Mouse (Mus musculus): Measurements from ENCODE around the gene Slc9a3r2. TPM values are rescaled to one million over a fixed set of nuclear protein-coding genes. Genes with fewer than 3 reads are reported as not detected.

The Slc9a3r2 gene
- polyA plus RNA-seq, 1 experiment = 34.3 TPM

DNA sequence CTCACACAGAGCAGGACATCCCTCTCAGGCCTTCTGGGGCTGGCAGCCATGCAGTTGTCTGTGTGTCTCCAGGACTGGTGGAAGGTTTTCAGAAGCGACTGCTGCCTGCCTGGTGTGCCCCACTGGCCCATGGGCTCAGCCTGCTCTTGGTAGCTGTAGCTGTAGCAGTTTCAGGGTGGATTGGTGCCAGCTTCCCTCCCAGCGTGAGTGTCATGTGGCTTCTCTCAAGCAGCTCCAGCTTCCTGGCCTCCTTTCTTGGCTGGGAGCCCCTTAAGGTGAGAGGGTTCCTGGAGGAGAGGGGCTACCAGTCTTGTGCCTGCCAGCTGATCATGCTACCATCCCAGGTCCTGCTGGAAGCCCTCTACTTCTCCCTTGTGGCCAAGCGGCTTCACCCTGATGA, 59.2 kb downstream of the Slc9a3r2 start:
- TF ChIP-seq POLR2A (IDR thresholded peaks at IDR 0.05; ENCODE audit: borderline replicate concordance, extremely low read depth, insufficient read depth, insufficient read length, poor library complexity, severe bottlenecking) (no peak), CTCF (IDR thresholded peaks at IDR 0.05; ENCODE audit: borderline replicate concordance, extremely low read depth, insufficient read depth, insufficient read length) (no peak)
- no peak for DNase-seq (ENCODE audit: low read depth)

Other genes starting within 250 kb of the Slc9a3r2 start
- gene Rnps1, start 235.8 kb downstream of the Slc9a3r2 start, polyA plus RNA-seq (2012; rRNA removed) = 395 and 451 TPM in 2 replicates
- 28.7 and 29.6 TPM in 2 replicates for gene Eci1, start 223.7 kb downstream of the Slc9a3r2 start, polyA plus RNA-seq (2012; rRNA removed)
- gene Dnase1l2, start 207.2 kb downstream of the Slc9a3r2 start, polyA plus RNA-seq (2012; rRNA removed) = 27.1 and 34.3 TPM in 2 replicates
- 89.5 and 99.5 TPM in 2 replicates for gene E4f1, start 180.0 kb downstream of the Slc9a3r2 start, polyA plus RNA-seq (2012; rRNA removed)
- gene Pgp, start 179.9 kb downstream of the Slc9a3r2 start, polyA plus RNA-seq (2012; rRNA removed) = 49.6 and 52.2 TPM in 2 replicates
- gene Bricd5, start 176.4 kb downstream of the Slc9a3r2 start, polyA plus RNA-seq (2012; rRNA removed) = 0.48 and 0.77 TPM in 2 replicates
- gene Mlst8, start 171.2 kb downstream of the Slc9a3r2 start, polyA plus RNA-seq (2012; rRNA removed) = 47.1 and 53.7 TPM in 2 replicates
- 91.5 and 142 TPM in 2 replicates for gene Caskin1, start 161.7 kb downstream of the Slc9a3r2 start, polyA plus RNA-seq (2012; rRNA removed)
- 310 and 422 TPM in 2 replicates for gene Traf7, start 122.4 kb downstream of the Slc9a3r2 start, polyA plus RNA-seq (2012; rRNA removed)
- 3.2 and 5.6 TPM in 2 replicates for gene Rab26, start 116.1 kb downstream of the Slc9a3r2 start, polyA plus RNA-seq (2012; rRNA removed)
- gene Pkd1, start 100.5 kb downstream of the Slc9a3r2 start, polyA plus RNA-seq (2012; rRNA removed) = 65.9 and 74.2 TPM in 2 replicates
- gene Tsc2, start 17.7 kb downstream of the Slc9a3r2 start, polyA plus RNA-seq (2012; rRNA removed) = 189 and 190 TPM in 2 replicates
- 10.4 and 15.3 TPM in 2 replicates for gene Nthl1, start 17.6 kb downstream of the Slc9a3r2 start, polyA plus RNA-seq (2012; rRNA removed)
- gene Npw, start 8.1 kb upstream of the Slc9a3r2 start, polyA plus RNA-seq (2012; rRNA removed) = 0.23 TPM in 1 of 2 replicates, not detected in the other
- gene Zfp598, start 19.4 kb upstream of the Slc9a3r2 start, polyA plus RNA-seq (2012; rRNA removed) = 76.3 and 102 TPM in 2 replicates
- 82.5 and 94.2 TPM in 2 replicates for gene Syngr3, start 39.6 kb upstream of the Slc9a3r2 start, polyA plus RNA-seq (2012; rRNA removed)
- gene Gfer, start 45.8 kb upstream of the Slc9a3r2 start, polyA plus RNA-seq (2012; rRNA removed) = 28.8 and 29.2 TPM in 2 replicates
- gene Noxo1, start 45.9 kb upstream of the Slc9a3r2 start, polyA plus RNA-seq (2012; rRNA removed) = 7.6 and 10.7 TPM in 2 replicates
- gene Tbl3, start 57.3 kb upstream of the Slc9a3r2 start, polyA plus RNA-seq (2012; rRNA removed) = 75.0 and 95.7 TPM in 2 replicates
- 0.54 and 0.64 TPM in 2 replicates for gene Rnf151, start 67.7 kb upstream of the Slc9a3r2 start, polyA plus RNA-seq (2012; rRNA removed)
- gene Rps2, start 67.8 kb upstream of the Slc9a3r2 start, polyA plus RNA-seq (2012; rRNA removed) = 1,770 and 1,849 TPM in 2 replicates
- gene Ndufb10, start 74.2 kb upstream of the Slc9a3r2 start, polyA plus RNA-seq (2012; rRNA removed) = 245 and 253 TPM in 2 replicates
- 0.05 and 0.08 TPM in 2 replicates for gene Rpl3l, start 77.5 kb upstream of the Slc9a3r2 start, polyA plus RNA-seq (2012; rRNA removed)
- 28.0 and 31.5 TPM in 2 replicates for gene Msrb1, start 86.3 kb upstream of the Slc9a3r2 start, polyA plus RNA-seq (2012; rRNA removed)
- gene Hs3st6, start 102.7 kb upstream of the Slc9a3r2 start, polyA plus RNA-seq (2012; rRNA removed) = 0.69 and 0.88 TPM in 2 replicates
- not detected in 2 replicates for gene Meiob, start 154.0 kb upstream of the Slc9a3r2 start, polyA plus RNA-seq (2012; rRNA removed)
- gene Hagh, start 189.8 kb upstream of the Slc9a3r2 start, polyA plus RNA-seq (2012; rRNA removed) = 39.7 and 46.3 TPM in 2 replicates
- gene Fahd1, start 200.0 kb upstream of the Slc9a3r2 start, polyA plus RNA-seq (2012; rRNA removed) = 13.9 and 14.8 TPM in 2 replicates
- gene Igfals, start 215.7 kb upstream of the Slc9a3r2 start, polyA plus RNA-seq (2012; rRNA removed) = 0.14 TPM in 1 of 2 replicates, not detected in the other
- 29.5 and 36.3 TPM in 2 replicates for gene Nubp2, start 236.0 kb upstream of the Slc9a3r2 start, polyA plus RNA-seq (2012; rRNA removed)
- gene Spsb3, start 236.3 kb upstream of the Slc9a3r2 start, polyA plus RNA-seq (2012; rRNA removed) = 84.5 and 105 TPM in 2 replicates
- 41.0 and 50.3 TPM in 2 replicates for gene Eme2, start 244.8 kb upstream of the Slc9a3r2 start, polyA plus RNA-seq (2012; rRNA removed)
- gene Mrps34, start 244.8 kb upstream of the Slc9a3r2 start, polyA plus RNA-seq (2012; rRNA removed) = 94.6 and 120 TPM in 2 replicates
- gene Nme3, start 246.2 kb upstream of the Slc9a3r2 start, polyA plus RNA-seq (2012; rRNA removed) = 71.5 and 91.4 TPM in 2 replicates